Mouse (Mus musculus): Measurements from ENCODE around the gene Ica1l.
A peak's percentile ranks its signal among the peaks of the same experiment; 100 is the strongest.
"Not testable (repeated sequence)": the region's sequence is repeated elsewhere in the genome, so short reads cannot be mapped to it uniquely, and the experiment has no call there.

Ica1l gene

DNA sequence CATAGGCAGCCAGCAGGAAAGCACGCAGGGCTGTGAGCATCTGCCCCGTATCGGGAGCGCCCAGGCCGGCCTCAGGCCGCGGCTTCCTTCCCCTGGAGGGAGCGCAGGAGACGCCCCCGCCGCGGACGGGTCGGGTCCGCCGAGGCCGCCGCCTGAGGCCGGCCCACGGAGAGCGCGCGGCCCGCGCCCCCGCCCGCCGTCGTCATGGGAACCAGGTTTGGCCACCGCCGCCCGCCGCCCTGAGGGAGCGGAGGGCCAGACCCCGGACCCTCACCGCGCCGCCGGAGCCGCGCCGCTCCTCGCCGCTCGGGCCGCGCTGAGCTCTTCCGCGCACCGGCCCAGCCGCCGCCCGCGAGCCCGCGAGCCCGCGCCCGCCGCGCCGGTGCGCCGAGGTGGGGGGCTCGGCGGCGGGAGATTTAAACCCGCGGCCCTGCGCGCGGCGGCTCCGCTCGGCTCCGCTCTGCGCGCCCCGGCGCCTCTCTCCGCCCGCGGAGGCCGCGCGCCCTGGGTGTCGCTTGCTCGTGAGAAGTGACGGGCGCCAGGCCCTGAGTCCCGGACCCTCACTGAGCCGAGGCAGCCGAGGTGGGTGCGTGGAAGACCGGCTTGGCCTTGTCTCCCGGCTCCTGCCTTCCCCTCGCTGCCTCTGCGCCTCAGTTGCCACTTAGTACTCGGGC lies at the start of gene Ica1l:
Gene Ica1l, minus strand, starts transcription at position 389 of the 674 bp plus-strand sequence.
- DNase-seq, result peak; percentile 85 to 86

DNA sequence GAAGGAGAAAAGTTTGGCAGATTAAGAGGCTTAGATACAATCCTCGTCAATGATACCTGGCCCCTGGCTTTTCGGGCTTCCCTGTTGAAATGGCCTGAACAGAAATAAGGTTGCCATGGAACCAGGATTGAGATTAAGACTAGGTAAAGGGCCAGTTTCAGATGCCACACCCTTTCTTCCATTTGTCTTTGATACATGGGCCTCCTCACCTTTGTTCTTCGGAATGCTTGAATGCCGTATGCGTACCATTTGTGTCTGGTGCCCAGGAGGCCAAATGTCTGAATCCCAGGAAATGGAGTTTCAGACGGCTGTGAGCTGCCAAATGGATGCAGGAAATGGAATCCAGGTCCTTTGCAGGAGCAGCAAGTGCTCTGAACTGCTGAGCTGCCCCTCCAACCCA lies 33.4 kb upstream of the Ica1l start:
- no peak for DNase-seq

DNA sequence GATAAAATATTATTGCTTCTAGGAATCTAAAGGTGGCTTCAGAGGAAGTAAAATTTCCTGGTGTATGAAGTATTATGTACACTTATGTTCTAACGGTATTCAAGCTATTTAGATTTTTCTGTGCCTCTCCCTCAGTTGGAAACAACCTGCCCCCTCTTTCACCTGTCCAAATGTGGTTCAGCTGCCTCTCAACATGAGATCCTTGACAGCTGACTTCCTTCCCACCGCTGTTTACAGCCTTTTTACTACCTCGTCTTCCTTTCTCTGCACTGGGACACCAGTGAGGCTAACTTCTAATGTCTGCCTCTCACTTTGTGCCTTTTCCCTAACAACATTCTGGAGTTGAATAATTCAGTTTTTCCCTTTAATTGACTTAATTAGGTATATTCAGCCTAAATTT lies 32.6 kb upstream of the Ica1l start:
- no peak for DNase-seq

DNA sequence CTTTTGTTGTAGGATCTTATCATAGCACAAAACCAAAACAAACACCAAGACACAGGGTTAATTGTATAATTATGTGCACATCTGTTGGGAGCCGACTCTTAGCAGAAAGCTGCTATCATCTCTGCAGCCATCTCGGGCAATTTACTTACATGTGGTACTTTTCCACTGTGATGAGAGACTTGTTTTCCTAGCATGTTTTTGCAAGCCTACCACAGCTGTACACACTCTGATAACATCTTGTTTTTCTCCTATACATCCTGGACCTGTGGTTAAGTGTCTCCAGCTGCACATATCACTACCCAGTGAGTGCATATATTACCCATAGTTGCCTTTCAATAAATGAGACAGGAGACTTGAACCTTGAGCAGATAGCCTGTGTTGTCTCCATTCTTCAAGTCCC lies 32.0 kb upstream of the Ica1l start:
- no peak for DNase-seq

DNA sequence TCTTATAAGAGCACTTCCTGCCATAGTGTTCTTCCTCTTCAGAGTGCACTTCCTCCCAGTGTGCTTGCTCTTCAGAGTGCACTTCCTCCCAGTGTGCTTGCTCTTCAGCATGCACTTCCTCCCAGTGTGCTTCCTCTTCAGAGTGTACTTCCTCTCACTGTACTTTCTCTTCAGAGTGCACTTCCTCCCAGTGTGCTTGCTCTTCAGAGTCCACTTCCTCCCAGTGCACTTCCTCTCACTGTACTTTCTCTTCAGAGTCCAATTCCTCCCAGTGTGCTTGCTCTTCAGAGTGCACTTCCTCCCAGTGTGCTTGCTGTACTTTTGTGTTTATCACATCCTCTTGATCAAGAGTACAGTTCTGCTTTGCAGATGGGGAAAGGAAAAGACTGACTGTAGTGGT lies 27.7 kb upstream of the Ica1l start:
- DNase-seq, result not testable (repeated sequence)

DNA sequence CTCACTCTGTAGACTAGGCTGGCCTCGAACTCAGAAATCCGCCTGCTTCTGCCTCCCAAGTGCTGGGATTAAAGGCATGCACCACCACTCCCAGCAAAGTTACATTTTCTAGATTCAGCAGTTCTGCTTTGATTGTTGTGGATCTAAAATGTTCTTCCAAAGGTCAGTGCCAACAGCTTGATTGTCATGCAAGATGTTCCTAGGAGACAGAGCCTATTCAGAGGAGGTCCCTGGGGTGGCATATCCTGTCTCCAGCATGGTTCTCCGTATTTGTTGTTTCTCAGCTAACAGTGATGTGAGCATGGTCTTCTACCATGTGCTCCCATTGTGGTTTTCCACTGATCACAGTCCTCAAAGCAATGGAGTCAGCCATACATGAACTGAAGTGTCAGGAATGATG lies 13.3 kb upstream of the Ica1l start:
- no peak for DNase-seq

DNA sequence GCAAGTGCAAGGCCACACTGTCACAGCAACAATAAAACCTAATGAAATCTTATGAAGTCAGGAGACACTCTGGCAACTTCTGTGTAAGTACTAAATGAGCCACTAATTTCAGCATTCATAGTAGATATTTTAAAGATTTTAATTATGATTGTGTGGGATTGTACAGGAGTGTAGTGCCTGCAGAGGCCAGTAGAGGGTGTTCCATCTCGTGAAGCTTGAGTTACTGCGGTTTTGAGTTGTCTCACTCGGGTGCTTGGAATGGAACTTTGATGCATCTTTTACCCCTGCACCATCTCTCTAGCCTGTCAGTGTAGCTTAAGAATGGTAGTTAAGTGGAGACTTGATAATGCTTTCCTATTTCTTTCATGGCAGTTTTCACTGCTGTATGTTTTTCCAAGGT lies 11.7 kb upstream of the Ica1l start:
- DNase-seq, result no peak

DNA sequence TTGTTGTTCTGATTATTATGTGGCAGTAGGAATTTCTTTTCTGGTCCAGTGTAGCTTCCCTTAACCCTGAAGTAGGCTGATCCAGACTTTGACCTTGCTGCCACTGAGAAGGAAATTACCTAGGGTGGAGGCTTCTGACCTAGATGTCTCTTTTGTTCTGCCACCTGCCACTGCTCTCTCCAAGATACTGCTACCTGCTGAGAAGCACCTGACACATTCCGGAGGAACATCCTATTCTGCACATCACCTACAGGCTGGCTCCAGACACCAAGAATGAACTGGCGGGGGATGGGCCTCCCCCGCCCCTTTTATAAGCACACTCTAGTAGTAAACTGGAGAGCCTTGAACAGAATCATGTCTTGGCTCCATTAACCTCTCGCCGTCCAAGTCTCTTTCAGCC lies 4.5 kb upstream of the Ica1l start:
- not testable (repeated sequence) for DNase-seq

DNA sequence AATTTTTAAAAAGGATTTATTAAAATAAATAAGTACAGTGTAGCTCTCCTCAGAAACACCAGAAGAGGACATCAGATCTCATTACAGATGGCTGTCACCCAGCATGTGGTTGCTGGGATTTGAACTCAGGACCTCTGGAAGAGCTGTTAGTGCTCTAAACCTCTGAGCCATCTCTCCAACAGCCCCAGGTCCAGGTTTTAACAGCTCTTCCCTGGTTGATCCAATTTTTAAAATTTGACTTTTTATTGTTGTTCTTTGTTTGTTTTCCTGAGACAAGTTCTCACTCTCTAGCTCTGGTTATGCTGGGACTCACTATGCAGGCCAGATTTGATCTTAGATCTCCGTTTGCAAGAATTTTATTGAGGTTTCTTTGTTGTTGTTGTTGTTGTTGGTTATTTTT lies 1.6 kb upstream of the Ica1l start:
- no peak for DNase-seq

DNA sequence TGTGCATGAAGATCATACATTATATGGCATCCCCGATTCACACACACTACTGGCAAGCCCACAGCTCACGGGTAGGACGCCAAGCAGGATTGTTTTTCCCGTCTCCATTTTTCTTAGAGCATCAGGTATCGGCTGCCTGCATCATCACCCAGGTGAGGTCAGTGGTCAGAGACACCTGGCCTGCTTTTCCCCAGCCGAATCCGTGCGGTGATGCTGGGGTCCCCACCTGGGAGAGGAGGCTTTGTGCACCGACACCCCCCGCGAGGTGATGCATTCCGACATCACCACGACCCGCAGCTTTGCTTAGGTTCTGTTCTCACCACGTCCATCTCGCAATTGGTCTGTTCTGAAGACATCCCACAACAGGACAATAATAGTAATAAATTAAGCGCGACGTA lies 587 bp downstream of the Ica1l start:
- DNase-seq, result peak; percentile 62 to 64

DNA sequence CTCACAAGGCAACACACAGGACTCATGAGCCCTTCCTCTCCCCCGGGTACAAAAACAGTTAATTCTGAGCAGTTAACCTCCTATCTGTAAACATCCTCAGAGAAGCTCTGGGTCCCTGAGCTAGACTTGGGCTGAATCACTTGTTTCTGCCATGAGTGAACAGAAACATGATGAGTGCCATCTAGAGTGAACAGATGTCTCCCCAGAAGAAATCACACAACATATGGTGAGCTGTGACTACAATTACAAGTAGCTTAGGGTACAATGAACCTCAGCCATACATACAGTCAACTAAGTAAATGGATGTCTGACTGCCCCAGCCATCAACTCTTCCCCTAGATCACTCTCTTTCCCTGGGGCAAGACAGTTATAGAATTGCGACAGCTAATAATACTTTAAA lies 7.9 kb downstream of the Ica1l start:
- no peak for DNase-seq

DNA sequence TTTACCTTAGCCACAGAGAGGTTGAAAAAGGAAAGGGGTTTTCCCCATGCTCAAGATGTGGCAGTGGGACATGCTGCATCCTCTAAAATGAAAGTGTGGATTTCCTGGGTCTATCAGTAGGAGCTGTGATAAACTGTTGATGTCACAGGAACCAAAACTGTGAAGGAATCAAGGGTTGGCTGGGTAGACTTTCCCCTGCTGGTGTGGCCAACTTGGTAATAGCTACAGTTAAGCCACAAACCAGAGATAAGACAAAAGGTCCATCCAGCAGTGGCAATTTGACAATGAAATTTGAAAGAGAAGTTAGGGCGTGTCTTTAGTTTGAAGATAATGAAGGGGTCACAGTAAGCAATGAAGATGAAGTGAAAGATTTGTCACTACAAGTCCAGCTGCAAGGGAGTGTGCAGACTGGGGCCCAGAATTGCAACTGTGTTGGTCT lies 25.9 kb downstream of the Ica1l start:
- DNase-seq, result no peak

DNA sequence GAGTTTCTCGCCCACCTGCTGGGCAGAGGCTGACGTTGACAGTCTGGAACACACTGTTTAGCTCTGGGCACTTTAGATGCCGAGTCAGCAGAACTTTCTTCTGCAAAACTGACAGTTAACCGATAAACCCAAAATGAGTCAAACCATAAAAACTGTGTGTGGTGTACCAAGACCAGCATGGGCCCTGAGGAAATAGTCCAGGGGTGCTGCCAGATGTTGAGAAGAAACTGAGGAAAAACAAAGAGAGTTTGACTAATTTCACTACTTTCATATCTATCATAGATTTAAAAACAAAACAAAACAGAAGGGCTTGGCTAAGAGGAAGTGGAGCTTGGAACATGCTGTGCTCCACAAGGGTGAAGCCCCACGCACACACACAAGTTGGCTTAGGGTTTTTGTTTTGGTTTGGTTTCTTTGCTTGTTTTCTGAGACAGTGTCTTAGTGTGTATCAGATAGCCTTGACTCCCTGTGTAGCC lies 26.8 kb downstream of the Ica1l start:
- DNase-seq, result no peak

DNA sequence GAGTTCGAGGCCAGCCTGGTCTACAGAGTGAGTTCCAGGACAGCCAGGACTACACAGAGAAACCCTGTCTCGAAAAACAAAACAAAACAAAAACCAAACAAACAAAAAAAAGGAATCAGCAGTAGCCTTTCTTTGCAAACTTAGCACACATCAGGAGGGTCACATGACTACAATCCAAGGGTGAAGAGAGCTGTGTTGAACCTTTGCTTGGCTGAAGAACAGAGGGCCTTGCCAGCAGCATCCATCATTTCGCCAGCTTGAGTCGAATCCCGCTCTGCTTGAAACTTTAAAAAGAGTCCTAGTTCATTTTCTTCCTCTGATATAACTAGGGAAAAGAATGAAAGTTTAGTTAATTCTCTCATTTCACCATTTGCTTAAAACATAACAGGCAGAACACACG lies 27.5 kb downstream of the Ica1l start:
- DNase-seq, result no peak

DNA sequence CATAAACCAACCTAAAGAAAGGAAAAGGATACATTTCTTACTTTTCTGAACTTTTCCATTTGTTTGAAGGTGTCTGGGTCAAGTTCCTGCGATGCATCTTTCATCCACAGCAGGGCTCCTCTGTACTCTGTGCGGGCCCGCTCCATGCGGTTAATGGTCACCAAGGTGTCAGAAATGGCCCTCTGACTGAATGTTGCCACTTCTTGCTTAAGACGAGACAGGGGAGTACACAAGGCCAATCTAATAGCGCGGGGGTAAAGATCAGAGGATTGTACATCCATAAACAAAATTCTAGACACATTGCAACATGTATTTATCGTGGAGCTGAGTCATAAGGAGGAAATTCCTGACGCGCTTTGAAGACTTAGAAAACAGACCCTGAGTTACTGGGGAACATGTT lies 29.2 kb downstream of the Ica1l start:
- DNase-seq, result no peak

DNA sequence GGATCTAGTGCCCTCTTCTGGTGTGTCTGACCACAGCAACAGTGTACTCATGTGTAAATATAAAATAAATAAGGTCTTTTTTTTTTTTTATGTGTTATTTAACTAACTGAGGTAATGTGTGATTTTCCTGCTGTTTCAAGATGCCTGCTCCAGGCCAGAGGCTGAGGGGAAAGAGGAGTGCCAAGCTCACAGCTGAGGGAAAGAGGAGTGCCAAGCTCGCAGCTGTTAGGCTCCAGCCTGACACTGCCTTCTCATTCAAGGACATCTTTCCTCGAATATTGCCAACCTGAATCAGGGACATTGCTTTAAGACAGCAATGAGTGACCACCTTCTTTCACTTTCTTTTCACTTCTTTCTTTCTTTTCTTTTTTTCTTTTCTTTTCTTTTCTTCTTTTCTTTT lies 34.2 kb downstream of the Ica1l start:
- DNase-seq, result no peak

DNA sequence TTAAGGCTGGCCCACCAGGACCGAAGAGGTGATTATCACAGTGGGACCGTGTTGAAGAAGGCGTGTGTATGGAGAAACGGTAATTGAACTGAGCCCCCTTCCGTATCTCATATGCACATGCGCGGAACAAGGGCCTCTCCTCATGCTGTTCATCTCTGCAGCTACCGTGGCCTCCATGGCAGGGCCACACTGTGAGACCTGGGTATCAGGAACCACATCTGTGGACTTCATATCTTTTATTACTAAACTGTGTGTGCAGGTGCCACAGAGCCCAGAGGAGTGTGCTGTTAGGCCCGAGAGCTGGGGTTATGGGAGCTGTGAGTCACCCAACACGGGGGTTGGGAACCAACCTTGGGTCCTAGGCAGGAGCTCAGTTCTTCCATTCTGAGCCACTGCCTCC lies 35.6 kb downstream of the Ica1l start:
- no peak for DNase-seq

DNA sequence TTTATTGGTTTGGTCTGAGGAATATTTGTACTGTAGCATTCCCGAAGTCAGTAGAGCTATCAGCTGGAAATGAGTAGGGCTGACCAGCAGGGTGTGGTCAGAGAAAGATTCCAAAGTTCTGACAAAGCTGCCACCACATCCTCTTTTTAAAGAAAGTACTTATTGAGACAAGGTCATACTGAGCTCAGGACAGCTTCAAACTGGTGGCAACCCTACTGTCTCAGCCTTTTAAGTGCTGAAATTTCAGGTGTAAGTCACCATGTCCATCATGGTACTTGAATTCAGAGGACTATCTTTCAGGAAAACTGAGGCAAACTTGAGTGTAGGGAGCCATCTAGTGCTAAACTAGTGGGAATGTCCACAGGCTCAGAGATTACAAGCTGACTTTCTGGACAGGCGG lies 42.7 kb downstream of the Ica1l start:
- no peak for DNase-seq

DNA sequence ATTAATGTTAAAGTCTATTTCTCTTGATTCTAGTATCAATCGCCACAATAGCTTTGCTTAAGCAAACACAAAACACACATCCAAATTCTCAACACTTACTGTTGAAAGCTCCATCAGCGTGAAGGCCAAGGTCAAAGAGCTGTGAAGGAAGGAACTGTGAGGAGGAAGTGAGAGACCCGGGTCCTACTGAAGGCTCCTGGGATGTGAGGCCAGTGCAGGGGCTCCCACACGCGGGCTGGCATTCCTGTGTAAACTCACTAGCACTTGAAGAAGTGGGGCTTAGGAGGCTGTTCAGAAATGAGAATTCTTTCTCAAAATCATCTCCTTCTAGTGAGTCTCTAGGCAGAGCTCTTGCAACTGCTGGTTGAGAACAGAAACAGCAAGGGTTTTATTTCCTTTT lies 45.6 kb downstream of the Ica1l start:
- DNase-seq, result no peak

DNA sequence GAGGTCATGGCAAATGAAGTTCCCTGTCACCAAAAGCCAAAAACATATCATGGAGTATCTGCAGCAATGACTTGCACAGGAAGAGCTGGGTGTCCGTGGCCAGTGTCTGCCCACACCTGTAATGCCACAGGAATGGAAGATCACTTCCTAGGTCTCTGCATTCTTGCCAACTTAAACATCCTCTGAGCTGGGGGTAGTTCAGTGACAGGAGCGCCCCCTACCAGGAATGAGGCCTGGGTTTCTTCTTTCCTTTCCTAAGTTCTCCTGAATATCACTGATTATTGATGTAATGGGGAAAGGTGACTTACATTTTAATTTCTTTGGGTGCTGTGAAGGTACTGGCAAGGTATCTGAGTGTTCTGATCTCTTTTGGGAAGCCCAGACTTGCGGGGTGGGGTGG lies 47.3 kb downstream of the Ica1l start:
- no peak for DNase-seq

DNA sequence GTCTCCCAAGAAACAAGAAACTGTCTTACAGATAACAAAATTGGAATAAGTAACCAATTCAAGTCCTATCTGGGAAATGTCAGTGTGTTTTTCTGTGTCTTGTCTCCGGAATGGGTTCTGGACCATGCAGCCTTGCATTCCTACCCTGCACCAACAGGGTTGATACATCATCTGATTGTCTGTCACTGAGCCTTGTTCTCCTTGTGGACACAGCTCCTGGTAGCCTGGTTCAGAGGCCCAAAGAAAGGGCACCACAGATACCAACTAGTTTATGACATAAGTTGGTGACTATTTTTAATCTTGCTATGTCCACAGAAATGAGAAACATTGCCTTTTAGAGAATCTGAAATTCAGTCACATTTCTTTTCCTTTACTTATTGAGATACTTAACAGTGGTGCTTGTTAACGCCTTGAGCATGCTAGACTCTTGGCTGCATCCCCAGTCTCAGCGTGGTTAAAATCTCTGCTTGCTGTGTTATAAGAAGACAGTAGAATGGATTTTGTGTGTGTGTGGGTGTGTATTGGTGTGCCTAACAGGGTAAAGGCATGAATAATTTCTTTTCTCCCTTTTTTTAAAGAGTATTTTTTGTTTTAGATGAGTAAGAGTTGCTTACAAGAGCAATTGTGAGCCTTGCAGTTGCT lies 55.5 kb downstream of the Ica1l start:
- DNase-seq, result peak; percentile 21 to 23

DNA sequence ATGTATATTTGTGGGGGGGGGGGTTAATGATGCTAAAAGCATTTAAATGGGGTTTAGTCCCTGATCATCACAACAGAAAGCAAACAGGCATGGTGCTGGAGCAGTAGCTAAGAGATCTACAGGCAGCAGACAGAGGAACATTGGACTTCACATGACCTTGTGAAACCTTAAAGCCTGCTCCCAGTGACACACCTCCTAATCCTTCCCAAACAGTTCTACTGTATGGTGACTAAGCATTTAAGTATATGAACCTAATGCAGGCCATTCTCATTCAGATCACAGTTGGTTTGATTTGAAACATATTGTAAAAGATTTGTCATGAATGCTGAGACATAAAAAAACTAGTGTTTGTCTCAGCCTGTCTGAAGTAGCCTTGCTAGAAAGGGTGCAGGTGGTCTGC lies 56.4 kb downstream of the Ica1l start:
- no peak for DNase-seq

DNA sequence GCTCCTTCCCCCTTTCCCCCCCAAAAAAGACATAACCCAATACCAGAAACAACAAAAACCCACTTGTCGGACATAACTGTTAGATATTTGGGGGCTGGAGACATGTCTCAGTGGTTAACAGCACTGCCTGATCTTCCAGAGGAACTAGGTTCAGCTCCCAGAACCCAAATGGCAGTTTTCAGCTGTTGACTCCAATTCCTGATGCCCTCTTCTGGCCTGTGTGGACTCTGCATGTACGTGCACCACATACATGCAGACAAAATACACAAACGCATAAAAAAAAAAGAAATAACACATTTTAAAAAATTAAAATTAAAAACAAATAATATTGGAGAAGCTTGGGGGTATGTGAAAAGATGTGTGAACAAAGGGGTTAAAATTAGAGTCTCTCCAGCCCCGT lies 75.7 kb downstream of the Ica1l start:
- DNase-seq, result peak; percentile 58 to 64

DNA sequence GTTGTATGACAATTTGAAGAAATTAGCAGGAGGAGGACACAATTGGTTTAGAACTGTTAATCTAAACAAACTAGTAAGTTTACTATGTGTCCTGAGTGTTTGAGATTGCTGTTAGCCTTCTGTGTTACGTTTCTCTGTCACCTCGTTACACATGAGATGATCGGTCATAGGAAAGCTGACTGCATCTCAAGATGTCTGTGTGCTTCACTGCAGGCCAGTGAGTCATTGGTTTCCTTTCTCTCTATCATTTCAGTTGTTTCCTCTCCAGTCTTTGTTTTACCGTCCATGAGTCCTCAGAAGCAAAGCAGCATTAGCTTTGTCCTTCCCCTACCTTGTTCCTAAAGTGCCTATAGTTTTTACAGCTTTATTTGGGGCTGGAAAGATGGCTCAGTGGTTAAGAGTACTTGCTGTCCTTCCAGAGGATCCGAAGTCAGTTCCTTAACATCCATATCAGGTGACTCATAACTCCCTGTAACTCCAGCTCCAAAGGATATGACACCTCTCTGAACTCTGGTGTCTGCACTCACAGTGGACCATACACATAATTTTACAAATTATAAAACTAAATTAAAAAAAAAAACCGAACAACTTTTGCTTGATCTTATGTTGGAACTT lies 76.7 kb downstream of the Ica1l start:
- DNase-seq, result no peak

Data from cerebellum, postnatal 14 days (tissue).